Mouse (Mus musculus) cortical plate, adult 2 months (tissue): Measurements from ENCODE around the gene Drap1. TPM values are rescaled to one million over a fixed set of nuclear protein-coding genes. Genes with fewer than 3 reads are reported as not detected.

Experiments
- H3K27ac ChIP-seq: fragments of 200-500 bp; 2 replicates; pipeline ENCODE4 v1.5.1; 2012; ENCODE audit warnings: low read length, control low read depth, inconsistent platforms; ENCODE audit not compliant: insufficient read depth
- H3K4me1 ChIP-seq: fragments of 200-500 bp; 2 replicates; pipeline ENCODE4 v1.6.1; 2011; ENCODE audit warnings: low read length; ENCODE audit not compliant: control insufficient read depth, insufficient read depth
- H3K4me3 ChIP-seq: fragments of 200-500 bp; 2 replicates; pipeline ENCODE4 v1.5.1; 2011; ENCODE audit warnings: mild to moderate bottlenecking, low read length, control low read depth; ENCODE audit not compliant: insufficient read depth
- CTCF ChIP-seq: fragments of 200-500 bp; IDR thresholded peaks from 2 replicates; pipeline ENCODE4 v1.5.1; 2011; ENCODE audit warnings: mild to moderate bottlenecking, control low read depth, low read length; ENCODE audit not compliant: insufficient read depth; ENCODE audit errors: extremely low read depth
- POLR2A ChIP-seq: fragments of 200-500 bp; IDR thresholded peaks from 2 replicates; pipeline ENCODE4 v1.6.1; 2011; ENCODE audit warnings: mild to moderate bottlenecking, low read length, control low read depth; ENCODE audit not compliant: insufficient read depth; ENCODE audit errors: extremely low read depth
- polyA plus RNA-seq: library from polyadenylated mRNA; depleted of rRNA; stranded (reverse); fragments of >200 nt; gene quantifications from 2 replicates; pipeline ENCODE4 v1.2.3, GENCODE M21; 2012; rRNA removed

Gene Drap1
- polyA plus RNA-seq, 1 experiment: 285 TPM

- Histone ChIP-seq H3K4me1 (peaks cover 3% of the 10 kb centered on the region), H3K4me3 (peak overlapping the region; percentile 98), H3K27ac (no peak overlapping the region)
- TF ChIP-seq CTCF: no peak
- TF ChIP-seq POLR2A: no peak
Observed at GRCm38 (mm10) chr19:5389647-5390046, 35.1 kb downstream of the Drap1 start.

DNA sequence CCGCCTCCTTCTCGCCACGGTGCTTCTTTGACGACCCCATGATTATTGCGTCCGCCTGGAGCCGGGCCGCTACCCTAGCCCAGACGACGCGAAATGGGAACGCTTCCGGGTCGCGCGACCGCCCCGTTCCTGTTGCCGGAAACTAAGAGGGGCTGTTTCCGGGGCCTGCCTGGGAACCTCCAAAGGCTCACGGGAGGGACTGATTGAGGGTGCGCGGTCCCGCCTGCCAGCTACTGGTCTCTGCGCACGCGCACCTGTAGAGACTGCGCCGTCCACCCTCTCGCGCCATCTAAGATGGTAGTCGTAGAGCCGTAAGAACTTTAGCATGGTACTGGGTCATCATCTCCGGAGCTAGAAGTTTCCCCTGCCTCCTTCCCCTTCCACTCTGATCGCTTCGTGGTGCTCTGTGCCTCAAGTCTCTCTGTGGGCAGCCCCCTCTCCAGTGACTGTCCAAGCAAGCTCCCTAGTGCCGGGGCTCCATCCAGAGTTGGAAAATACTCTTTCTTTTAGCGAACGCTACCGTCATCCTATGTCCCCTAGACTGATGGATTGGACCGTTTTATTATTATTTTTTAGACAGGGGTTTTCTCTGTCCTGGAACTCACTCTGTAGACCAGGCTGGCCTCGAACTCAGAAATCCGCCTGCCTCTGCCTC, 36.1 kb downstream of the Drap1 start, which contains the start of gene Sart1:
Gene Sart1 (minus strand): TSS at position 116 of the 655 bp plus-strand sequence.
- peak within 1 kb of the TSS; percentile 98 for H3K4me3 ChIP-seq
- H3K4me1 ChIP-seq: peaks cover 3% of the 10 kb centered on the region
- TF ChIP-seq CTCF: no peak
- TF ChIP-seq POLR2A: peak; percentile 92
- peak within 1 kb of the TSS; percentile 89 for H3K27ac ChIP-seq

- Histone ChIP-seq H3K4me1 (peaks cover 3% of the 10 kb centered on the region), H3K27ac (peak overlapping the region; percentile 82), H3K4me3 (peak overlapping the region; percentile 98)
- TF ChIP-seq POLR2A (no peak), CTCF (no peak)
Observed at GRCm38 (mm10) chr19:5388011-5388441, 36.8 kb downstream of the Drap1 start.

DNA sequence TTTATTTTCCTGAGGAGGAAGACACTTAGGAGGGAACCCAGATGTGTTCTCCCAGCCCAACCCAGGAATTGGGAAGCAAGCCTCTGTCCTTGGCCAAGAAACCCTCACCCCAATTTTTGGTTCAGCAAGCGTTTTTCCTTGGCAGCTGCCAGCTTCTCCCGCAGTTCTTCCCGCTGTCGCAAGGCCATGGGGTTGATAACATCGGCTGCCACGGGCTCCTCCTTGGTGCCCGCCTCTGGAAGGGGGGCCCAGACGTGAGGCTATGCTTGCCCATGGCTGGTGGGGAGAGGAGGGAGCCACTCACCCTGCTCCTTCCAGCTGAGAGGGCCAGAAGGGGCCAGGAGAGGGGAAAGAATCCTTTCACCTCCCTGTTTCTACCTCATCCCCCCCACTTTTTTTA, 40.1 kb downstream of the Drap1 start:
- no peak for TF ChIP-seq CTCF
- TF ChIP-seq POLR2A: no peak
- no peak overlapping the region for H3K4me3 ChIP-seq
- H3K4me1 ChIP-seq: peaks cover 3% of the 10 kb centered on the region
- H3K27ac ChIP-seq: no peak overlapping the region

DNA sequence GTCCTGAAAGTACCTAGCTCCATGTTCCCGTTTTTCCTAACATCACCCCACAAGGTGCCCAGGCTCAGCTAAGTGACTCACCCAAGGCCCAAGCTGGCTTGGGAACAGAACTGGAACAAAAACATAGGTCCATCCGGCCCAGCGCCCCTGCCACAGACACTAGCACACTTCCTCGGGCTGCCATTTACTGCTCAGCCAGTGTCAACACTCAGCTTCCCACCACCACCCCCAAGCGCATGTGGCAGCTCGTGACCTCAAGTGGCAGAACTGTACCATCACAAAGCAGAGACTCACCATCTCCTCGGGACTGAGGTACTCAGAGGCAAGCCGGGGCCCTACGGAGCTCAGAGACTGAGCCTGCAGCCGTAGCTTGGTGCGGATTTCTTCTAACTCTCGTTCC, 41.5 kb downstream of the Drap1 start:
- TF ChIP-seq POLR2A (no peak), CTCF (no peak)
- Histone ChIP-seq H3K4me3 (no peak overlapping the region), H3K4me1 (peaks cover 1% of the 10 kb centered on the region; the same call in 1 of the 2 replicates), H3K27ac (no peak overlapping the region)

- no peak for TF ChIP-seq CTCF
- TF ChIP-seq POLR2A: no peak
- no peaks in the 10 kb centered on the region for H3K4me1 ChIP-seq
- no peak overlapping the region for H3K27ac ChIP-seq
- no peak overlapping the region for H3K4me3 ChIP-seq
Observed at GRCm38 (mm10) chr19:5377446-5377845, 47.3 kb downstream of the Drap1 start.

GRCm38 (mm10) chr19:5374748-5375147, 50.0 kb downstream of the Drap1 start:
- Histone ChIP-seq H3K4me3 (no peak overlapping the region), H3K4me1 (no peaks in the 10 kb centered on the region), H3K27ac (no peak overlapping the region)
- no peak for TF ChIP-seq CTCF
- TF ChIP-seq POLR2A: no peak

DNA sequence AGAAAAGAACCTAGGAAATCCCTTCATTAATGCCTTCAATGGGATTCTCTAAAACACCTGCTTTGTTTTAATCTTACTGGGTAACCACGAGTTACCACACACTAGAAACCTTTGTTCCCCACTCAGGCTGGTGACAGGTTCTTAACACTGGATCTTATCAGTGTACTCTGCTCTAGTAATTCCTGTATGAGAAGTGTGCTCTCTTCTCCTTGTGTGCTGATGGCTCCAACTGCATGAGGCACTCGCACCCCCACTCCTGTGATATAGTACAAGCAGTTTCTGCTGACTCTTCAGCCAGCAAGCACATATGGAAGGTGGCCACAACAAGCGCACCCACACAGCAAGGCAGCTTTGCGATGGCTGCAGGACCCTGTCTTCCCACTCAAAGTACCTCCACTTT, 50.6 kb downstream of the Drap1 start:
- TF ChIP-seq POLR2A (no peak), CTCF (no peak)
- H3K27ac ChIP-seq: no peak overlapping the region
- H3K4me1 ChIP-seq: no peaks in the 10 kb centered on the region
- H3K4me3 ChIP-seq: no peak overlapping the region

Other genes starting within 250 kb of the Drap1 start
- 47.0 and 47.8 TPM in 2 replicates for gene Pacs1, start 151.9 kb downstream of the Drap1 start, polyA plus RNA-seq
- gene Sf3b2, start 129.5 kb downstream of the Drap1 start, polyA plus RNA-seq: 151 and 159 TPM in 2 replicates
- 61.9 and 62.3 TPM in 2 replicates for gene Gal3st3, start 126.6 kb downstream of the Drap1 start, polyA plus RNA-seq
- not detected in 2 replicates for gene Catsper1, start 89.2 kb downstream of the Drap1 start, polyA plus RNA-seq
- 22.3 and 23.9 TPM in 2 replicates for gene Cst6, start 75.4 kb downstream of the Drap1 start, polyA plus RNA-seq
- 26.8 and 27.0 TPM in 2 replicates for gene Eif1ad, start 58.2 kb downstream of the Drap1 start, polyA plus RNA-seq
- gene Banf1, start 57.8 kb downstream of the Drap1 start, polyA plus RNA-seq: 92.0 and 104 TPM in 2 replicates
- gene Sart1, start 36.3 kb downstream of the Drap1 start, polyA plus RNA-seq: 71.0 and 76.4 TPM in 2 replicates
- not detected in 2 replicates for gene Tsga10ip, start 22.5 kb downstream of the Drap1 start, polyA plus RNA-seq
- 99.8 and 101 TPM in 2 replicates for gene AI837181, start 165 bp upstream of the Drap1 start, polyA plus RNA-seq
- gene Fosl1, start 22.6 kb upstream of the Drap1 start, polyA plus RNA-seq: 0.21 TPM in 1 of 2 replicates, not detected in the other
- 23.8 and 24.5 TPM in 2 replicates for gene Ccdc85b, start 32.9 kb upstream of the Drap1 start, polyA plus RNA-seq
- gene Fibp, start 35.6 kb upstream of the Drap1 start, polyA plus RNA-seq: 129 and 131 TPM in 2 replicates
- gene Ctsw, start 43.5 kb upstream of the Drap1 start, polyA plus RNA-seq: 0.27 and 0.53 TPM in 2 replicates
- gene Efemp2, start 49.0 kb upstream of the Drap1 start, polyA plus RNA-seq: 24.5 and 27.1 TPM in 2 replicates
- gene Mus81, start 63.4 kb upstream of the Drap1 start, polyA plus RNA-seq: 38.6 and 39.5 TPM in 2 replicates
- gene Cfl1, start 65.5 kb upstream of the Drap1 start, polyA plus RNA-seq: 1,356 and 1,455 TPM in 2 replicates
- gene 1700020D05Rik, start 78.8 kb upstream of the Drap1 start, polyA plus RNA-seq: 4.7 and 5.7 TPM in 2 replicates
- 150 and 162 TPM in 2 replicates for gene Snx32, start 85.6 kb upstream of the Drap1 start, polyA plus RNA-seq
- 0.02 and 0.04 TPM in 2 replicates for gene Ovol1, start 135.7 kb upstream of the Drap1 start, polyA plus RNA-seq
- 3.2 and 3.3 TPM in 2 replicates for gene Ap5b1, start 143.0 kb upstream of the Drap1 start, polyA plus RNA-seq
- gene Rnaseh2c, start 176.9 kb upstream of the Drap1 start, polyA plus RNA-seq: 50.2 and 61.3 TPM in 2 replicates
- gene Kat5, start 185.3 kb upstream of the Drap1 start, polyA plus RNA-seq: 111 and 115 TPM in 2 replicates
- gene Rela, start 212.5 kb upstream of the Drap1 start, polyA plus RNA-seq: 30.9 and 32.5 TPM in 2 replicates
- 16.9 and 17.7 TPM in 2 replicates for gene Sipa1, start 238.7 kb upstream of the Drap1 start, polyA plus RNA-seq